Comparison of ENCODE assay signal across 9 mouse cellular contexts in genomic region chr2:131939404-131940111, GRCm38 (mm10). TPM values are rescaled to one million over a fixed set of nuclear protein-coding genes. Genes with fewer than 3 reads are reported as not detected.
DNase-seq lines count a peak whose midpoint lies in the region; ATAC-seq lines count a peak whose summit lies in the region.
"Had no signal": no experiment of that assay in that cellular context is flagged by ENCODE, and none has a peak within 500 bp of the region (broad histone marks: within the 10 kb centered on the region; RNA-seq: fewer than 3 reads in every experiment).

No protein-coding gene starts in this region.

- peak; percentile 50 to 80 for DNase-seq in adrenal gland, adult (ENCODE audit: inconsistent age in 2 of 2, low spot score in 1 of 2)
- DNase-seq in adrenal gland, postnatal 4 days (ENCODE audit: low spot score in 2 of 2): no peak
- peak; percentile 43 for DNase-seq in T-cell, adult 2 months (ENCODE audit: low spot score)
- DNase-seq in heart, embryonic 10.5 days (ENCODE audit: low spot score): peak; percentile 75
- DNase-seq in layer of hippocampus, postnatal 10 days (ENCODE audit: low spot score in 2 of 2): peak; percentile 69 to 76
- peak; percentile 68 for DNase-seq in lung, postnatal 36 days
- DNase-seq in right cerebral cortex, postnatal 10 days (ENCODE audit: low spot score in 2 of 2): peak; percentile 70 to 76

- no peak overlapping the region for H3K4me3 ChIP-seq in heart, embryonic 10.5 days

- peak; percentile 50; the same call in 1 of the 2 replicates for ATAC-seq in common myeloid progenitor, adult 5-6 weeks (replicated peaks; ENCODE audit: low read depth, poor library complexity, severe bottlenecking)

- H3K9me3 ChIP-seq in heart, embryonic 10.5 days: no peaks in the 10 kb centered on the region

- H3K36me3 ChIP-seq in heart, embryonic 10.5 days: peaks cover 11% of the 10 kb centered on the region

- H3K4me1 ChIP-seq in heart, embryonic 10.5 days: peaks cover 16% of the 10 kb centered on the region

- no peaks in the 10 kb centered on the region for H3K27me3 ChIP-seq in heart, embryonic 10.5 days (ENCODE audit: insufficient read depth, poor library complexity, severe bottlenecking)

- WGBS in heart, embryonic 10.5 days: 40% methylated on average over 8 of the region's 8 CpGs

- no peak overlapping the region for H3K27ac ChIP-seq in heart, embryonic 10.5 days

RNA-seq across cellular contexts. Expression of gene Prnd, which starts 11.1 kb away (rescaled TPM):
- total RNA-seq in adrenal gland, postnatal 4 days (2021): 1 to 10 TPM; 8.4 to 9.0 TPM
- not detected in 2 replicates for total RNA-seq in common myeloid progenitor, adult 5-6 weeks (2017)
- 3.1 and 4.6 TPM in 2 replicates for polyA plus RNA-seq in heart, embryonic 10.5 days (2016; fragmentation: Nextera tagmentation; extraction: Ambion mirVana)
- total RNA-seq in layer of hippocampus, postnatal 10 days (2021): 1 to 10 TPM; 5.1 to 5.2 TPM
- total RNA-seq: hematopoietic stem cell, adult 5-6 weeks had no signal

RNA-seq across cellular contexts. Expression of gene Prn, which starts 29.8 kb away (rescaled TPM):
- total RNA-seq in adrenal gland, postnatal 4 days (2021): not detected
- total RNA-seq in common myeloid progenitor, adult 5-6 weeks (2017): not detected in 2 replicates
- 0.35 TPM in 1 of 2 replicates, not detected in the other for polyA plus RNA-seq in heart, embryonic 10.5 days (2016; fragmentation: Nextera tagmentation; extraction: Ambion mirVana)
- under 1 TPM in 1 of 2 experiments, not detected in 1; 0.64 TPM for total RNA-seq in layer of hippocampus, postnatal 10 days (2021)
- total RNA-seq: hematopoietic stem cell, adult 5-6 weeks had no signal

RNA-seq across cellular contexts. Expression of gene Prnp, which starts 29.8 kb away (rescaled TPM):
- total RNA-seq in adrenal gland, postnatal 4 days (2021): 10 to 100 TPM; 69.2 to 71.6 TPM
- total RNA-seq in common myeloid progenitor, adult 5-6 weeks (2017): 4.0 and 5.5 TPM in 2 replicates
- 62.6 and 67.0 TPM in 2 replicates for polyA plus RNA-seq in heart, embryonic 10.5 days (2016; fragmentation: Nextera tagmentation; extraction: Ambion mirVana)
- total RNA-seq in layer of hippocampus, postnatal 10 days (2021): 100 to 1,000 TPM; 488 to 510 TPM

Comparison
In these comparisons a context has a peak if more than half of its experiments do, and no peak if none do; other contexts are left out.
1. DNase-seq: peak in adrenal gland, adult (2 of 2), T-cell, adult 2 months (single experiment), heart, embryonic 10.5 days (single experiment), layer of hippocampus, postnatal 10 days (2 of 2), lung, postnatal 36 days (single experiment) and right cerebral cortex, postnatal 10 days (2 of 2); none in adrenal gland, postnatal 4 days (0 of 2).
2. RNA of gene Prnp, which starts 29.8 kb away (total RNA-seq): 488 to 510 TPM in layer of hippocampus, postnatal 10 days and 69.2 to 71.6 TPM in adrenal gland, postnatal 4 days; 4.0 to 5.5 TPM in common myeloid progenitor, adult 5-6 weeks; every median in the first group is over 10 times any median in the second.